In genomic region chr16:24391901-24392300, GRCm38 (mm10) we compare ENCODE assay signal across 9 mouse cellular contexts. TPM values are rescaled to one million over a fixed set of nuclear protein-coding genes. Genes with fewer than 3 reads are reported as not detected.
DNase-seq lines count a peak whose midpoint lies in the region; ATAC-seq and TF ChIP-seq lines count a peak whose summit lies in the region.
"Had no signal": no experiment of that assay in that cellular context is flagged by ENCODE, and none has a peak within 500 bp of the region (broad histone marks: within the 10 kb centered on the region; RNA-seq: fewer than 3 reads in every experiment).

No protein-coding gene starts in this region.

- H3K27ac ChIP-seq in layer of hippocampus, adult 2 months = peak overlapping the region; percentile 84; the same call in 1 of the 2 replicates
- peak overlapping the region; percentile 99 for H3K27ac ChIP-seq in embryonic facial prominence, embryonic 15.5 days (replicated peaks)
- H3K27ac ChIP-seq in kidney, embryonic 15.5 days = peak overlapping the region; percentile 99

- H3K4me1 ChIP-seq in embryonic facial prominence, embryonic 15.5 days = peaks cover 28% of the 10 kb centered on the region
- H3K4me1 ChIP-seq in kidney, embryonic 15.5 days = peaks cover 34% of the 10 kb centered on the region

- no peaks in the 10 kb centered on the region for H3K9me3 ChIP-seq in embryonic facial prominence, embryonic 15.5 days (replicated peaks)
- H3K9me3 ChIP-seq in kidney, embryonic 15.5 days (replicated peaks) = 0 out of 2 replicates have a peak, but pooled peaks cover 3% of the 10 kb centered on the region
- H3K9me3 ChIP-seq: midbrain, embryonic 15.5 days had no signal

- no peak overlapping the region for H3ac ChIP-seq in myocyte (ENCODE audit: control insufficient read depth, insufficient read length)

- no peaks in the 10 kb centered on the region for H3K27me3 ChIP-seq in embryonic facial prominence, embryonic 15.5 days
- no peaks in the 10 kb centered on the region for H3K27me3 ChIP-seq in kidney, embryonic 15.5 days
- no peaks in the 10 kb centered on the region for H3K27me3 ChIP-seq in myocyte (ENCODE audit: control insufficient read depth, insufficient read depth, insufficient read length)
- H3K27me3 ChIP-seq: midbrain, embryonic 15.5 days had no signal

- peak overlapping the region; percentile 71 for H3K4me2 ChIP-seq in embryonic facial prominence, embryonic 15.5 days (replicated peaks)
- peak overlapping the region; percentile 72; the same call in 1 of the 2 replicates for H3K4me2 ChIP-seq in kidney, embryonic 15.5 days
- peak overlapping the region; percentile 83 for H3K4me2 ChIP-seq in myocyte (ENCODE audit: low read depth)

- H3K36me3 ChIP-seq in embryonic facial prominence, embryonic 15.5 days = no peaks in the 10 kb centered on the region
- no peaks in the 10 kb centered on the region for H3K36me3 ChIP-seq in kidney, embryonic 15.5 days
- H3K36me3 ChIP-seq in myocyte (ENCODE audit: control insufficient read depth, insufficient read depth) = no peaks in the 10 kb centered on the region
- H3K36me3 ChIP-seq: midbrain, embryonic 15.5 days had no signal

- DNase-seq in layer of hippocampus, adult 2 months (ENCODE audit: low spot score in 2 of 2) = no peak
- no peak for DNase-seq in layer of hippocampus, adult 11-12 months (ENCODE audit: low spot score)
- no peak for DNase-seq in adrenal gland, postnatal 36 days
- DNase-seq in adipocyte (ENCODE audit: low spot score) = no peak
- DNase-seq: forebrain, postnatal 0 days had no signal

- ATAC-seq in embryonic facial prominence, embryonic 15.5 days (ENCODE audit: insufficient number of reproducible peaks, low FRiP score, low TSS enrichment, low read depth) = no peak
- no peak for ATAC-seq in kidney, embryonic 15.5 days (replicated peaks; ENCODE audit: low FRiP score)
- ATAC-seq: forebrain, postnatal 0 days had no signal

- peaks cover 28% of the 10 kb centered on the region for H3K79me2 ChIP-seq in myocyte (ENCODE audit: control insufficient read depth, insufficient read depth)

- WGBS in embryonic facial prominence, embryonic 15.5 days = 88% methylated on average over 7 of the region's 7 CpGs
- WGBS in kidney, embryonic 15.5 days = 82% methylated on average over 7 of the region's 7 CpGs

- H3K4me3 ChIP-seq in layer of hippocampus, adult 2 months = no peak overlapping the region
- no peak overlapping the region; the same call in 1 of the 2 replicates for H3K4me3 ChIP-seq in embryonic facial prominence, embryonic 15.5 days (replicated peaks)
- no peak overlapping the region for H3K4me3 ChIP-seq in kidney, embryonic 15.5 days (replicated peaks)
- H3K4me3 ChIP-seq in myocyte = peak overlapping the region; percentile 66

- H3K9ac ChIP-seq in embryonic facial prominence, embryonic 15.5 days = no peak overlapping the region
- no peak overlapping the region for H3K9ac ChIP-seq in kidney, embryonic 15.5 days
- H3K9ac ChIP-seq: forebrain, postnatal 0 days; midbrain, embryonic 15.5 days had no signal

- TF ChIP-seq POLR2A in myocyte (IDR thresholded peaks at IDR 0.05; ENCODE audit: insufficient read length, low read depth) = no peak

- TF ChIP-seq CTCF in layer of hippocampus, adult 2 months (conservative IDR thresholded peaks at IDR 0.05) = no peak

TF ChIP-seq in myocyte, 11 proteins besides CTCF, POLR2A, EP300 and RAD21:
- TF ChIP-seq SRF (IDR thresholded peaks at IDR 0.05; ENCODE audit: control insufficient read depth, insufficient read length, low read depth) (no peak), TCF12 (IDR thresholded peaks at IDR 0.05; ENCODE audit: insufficient read depth, poor library complexity, severe bottlenecking) (no peak), E2F4 (IDR thresholded peaks at IDR 0.05; ENCODE audit: insufficient read depth) (no peak), TCF3 (IDR thresholded peaks at IDR 0.05; ENCODE audit: insufficient read length, low read depth) (no peak), MYOG (IDR thresholded peaks at IDR 0.05; ENCODE audit: control insufficient read depth in 1 of 3, insufficient read depth in 1 of 3, insufficient read length in 2 of 3, low read depth in 2 of 3) (no peak), POLR2AphosphoS2 (IDR thresholded peaks at IDR 0.05; ENCODE audit: insufficient read length, low read depth) (no peak), USF1 (IDR thresholded peaks at IDR 0.05; ENCODE audit: low read depth) (no peak), MAX (IDR thresholded peaks at IDR 0.05; ENCODE audit: low read depth) (no peak), MYOD1 (IDR thresholded peaks at IDR 0.05; ENCODE audit: control insufficient read depth in 1 of 3, insufficient read length in 2 of 3, low read depth in 2 of 3) (no peak), REST (IDR thresholded peaks at IDR 0.05; ENCODE audit: insufficient read depth, insufficient read length) (no peak), CEBPB (IDR thresholded peaks at IDR 0.05; ENCODE audit: insufficient read depth, poor library complexity, severe bottlenecking) (no peak)

RNA-seq across cellular contexts. Expression of gene Lpp, which starts 1.4 kb away (rescaled TPM):
- 10 to 100 TPM; 10.1 to 10.5 TPM for total RNA-seq in layer of hippocampus, adult 2 months (2021)
- 51.4 and 52.8 TPM in 2 replicates for polyA plus RNA-seq in embryonic facial prominence, embryonic 15.5 days (2015; fragmentation: Nextera tagmentation; extraction: Ambion mirVana)
- 50.8 and 58.6 TPM in 2 replicates for polyA plus RNA-seq in kidney, embryonic 15.5 days (2015; fragmentation: Nextera tagmentation; extraction: Ambion mirVana)
- 4.8 TPM for polyA plus RNA-seq in myocyte (2012; fragmentation: generic; extraction: Trizol)
- total RNA-seq in adrenal gland, postnatal 36 days (2021) = 10 to 100 TPM; 70.3 to 80.3 TPM
